Mouse (Mus musculus) urinary bladder, postnatal 36 days (tissue): Measurements from ENCODE around the gene Ppard.
A peak's percentile ranks its signal among the peaks of the same experiment; 100 is the strongest.

Experiments used
- DNase-seq, 2 experiments: peaks; one replicate each; pipeline ENCODE4 v3.0.0; 2022; ENCODE audit warnings: low spot score in 2 of 2, mixed read lengths in 1 of 2

The Ppard gene

DNA sequence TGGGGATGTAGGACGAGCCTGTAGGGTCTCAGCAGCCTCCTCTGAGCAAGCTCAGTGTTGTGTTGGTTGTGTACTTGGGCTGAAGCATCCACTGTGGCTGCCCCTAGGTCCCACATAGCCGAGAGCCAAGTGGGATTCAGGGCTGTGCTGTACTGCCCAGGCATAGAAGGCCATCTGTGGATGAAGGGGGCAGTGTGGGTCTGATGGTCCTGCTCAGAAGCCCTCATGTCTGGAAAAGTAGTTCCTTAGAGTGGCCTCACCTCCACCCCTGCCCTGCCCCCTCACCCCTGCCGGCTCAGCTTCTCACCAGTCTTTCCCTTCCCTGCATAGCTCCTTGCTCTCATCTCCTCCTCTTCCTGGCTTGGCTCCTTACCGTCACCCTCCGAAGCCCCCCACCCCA, 23.2 kb downstream of the Ppard start:
- no peak for DNase-seq

DNA sequence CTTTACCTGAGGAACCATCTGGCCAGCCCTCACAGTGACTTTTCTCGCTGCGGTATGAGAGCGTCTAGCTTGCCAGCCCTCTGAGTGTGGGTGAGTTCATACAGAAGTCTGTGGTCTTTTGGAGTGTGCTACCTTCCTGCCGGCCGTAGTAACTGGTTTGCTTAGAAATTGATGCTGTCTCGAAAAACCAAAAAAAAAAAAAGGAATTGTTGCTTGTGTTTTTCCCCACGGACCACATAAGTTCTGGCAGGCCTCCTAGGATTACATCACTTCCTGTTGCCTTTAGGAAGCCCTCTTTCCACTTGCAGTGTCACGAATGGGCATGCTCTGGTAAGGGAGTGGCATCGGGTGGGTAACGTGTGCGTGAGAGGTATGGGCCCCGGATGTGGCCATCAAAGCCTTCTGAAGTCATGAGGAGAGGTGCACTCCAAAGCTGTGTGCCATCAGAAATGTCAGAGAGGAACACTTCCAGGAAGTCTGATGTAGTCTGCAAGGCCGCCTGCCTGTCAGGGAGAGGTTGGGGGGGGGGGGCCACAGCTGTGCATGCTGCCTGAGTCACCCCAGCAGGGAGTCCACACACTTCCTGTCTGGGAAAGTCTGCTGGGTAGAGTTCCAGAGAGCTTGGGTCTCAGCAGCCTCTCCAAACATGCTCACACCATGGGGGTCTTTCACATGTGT, 24.3 kb downstream of the Ppard start:
- peak; percentile 52 to 61 for DNase-seq

GRCm38 (mm10) chr17:28258325-28258724, 25.8 kb downstream of the Ppard start:
- no peak for DNase-seq

- DNase-seq = no peak
Measured at GRCm38 (mm10) chr17:28259890-28260542, 27.5 kb downstream of the Ppard start.

GRCm38 (mm10) chr17:28260543-28260909, 28.0 kb downstream of the Ppard start:
- DNase-seq = no peak

DNA sequence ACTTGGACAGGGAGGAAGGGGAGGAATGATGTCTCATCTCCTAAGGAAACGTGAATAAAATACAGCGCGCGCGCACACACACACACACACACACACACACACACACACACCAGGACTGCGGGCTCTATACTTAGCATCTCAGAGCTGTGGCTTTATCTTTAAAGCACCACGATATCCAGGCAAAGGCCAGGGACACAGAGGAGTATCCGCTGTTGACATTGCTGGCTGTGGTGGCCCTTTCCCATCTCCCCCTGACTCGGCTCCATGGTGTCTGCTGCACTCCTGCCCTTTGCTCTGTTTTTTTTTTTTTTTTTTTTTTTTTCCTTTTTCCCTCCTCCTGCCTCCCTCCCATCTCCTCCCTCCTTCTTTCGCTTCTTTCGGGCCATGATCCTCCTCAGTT, 29.3 kb downstream of the Ppard start:
- no peak for DNase-seq

- DNase-seq = no peak
Measured at GRCm38 (mm10) chr17:28263181-28263894, 30.8 kb downstream of the Ppard start.

- DNase-seq = no peak
Measured at GRCm38 (mm10) chr17:28267251-28267650, 34.8 kb downstream of the Ppard start.

GRCm38 (mm10) chr17:28270165-28270564, 37.7 kb downstream of the Ppard start:
- DNase-seq = no peak

DNA sequence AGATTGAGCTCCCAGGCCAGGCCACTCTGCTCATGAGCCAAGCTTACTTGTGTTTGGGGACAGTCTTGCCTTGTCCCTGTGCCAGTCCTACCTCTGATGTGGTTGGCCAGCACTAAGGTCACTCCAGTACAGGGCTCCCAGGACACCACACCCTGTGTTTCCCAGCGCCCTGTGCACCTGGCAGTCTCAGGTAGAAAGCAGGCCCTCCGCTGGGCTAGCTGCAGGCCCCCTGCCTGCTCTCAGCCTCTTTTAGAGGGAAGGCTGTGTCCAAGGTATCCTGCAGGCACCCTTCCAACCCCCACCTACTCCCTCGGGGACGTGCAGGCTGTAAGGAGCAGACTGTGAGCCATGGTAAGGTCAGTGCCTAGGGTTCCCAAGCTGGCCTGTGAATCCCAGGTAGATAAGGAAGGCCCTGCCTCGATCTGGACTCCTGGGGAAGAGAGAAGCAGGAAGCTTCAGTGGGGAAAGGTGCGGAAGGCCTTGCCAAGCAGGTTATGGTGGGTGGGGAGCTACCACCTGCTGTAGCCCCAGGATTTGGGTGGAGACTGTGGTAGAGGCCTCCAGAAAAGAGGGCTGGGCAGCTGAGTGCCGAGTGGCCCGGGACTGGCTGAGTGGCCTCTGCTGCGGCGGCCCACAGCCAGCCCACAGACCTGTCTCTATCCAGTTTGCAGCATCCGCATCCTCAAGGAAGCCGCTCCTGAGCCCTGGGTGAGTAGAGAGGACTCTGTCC, 39.2 kb downstream of the Ppard start:
- peak; percentile 41 to 48 for DNase-seq

DNA sequence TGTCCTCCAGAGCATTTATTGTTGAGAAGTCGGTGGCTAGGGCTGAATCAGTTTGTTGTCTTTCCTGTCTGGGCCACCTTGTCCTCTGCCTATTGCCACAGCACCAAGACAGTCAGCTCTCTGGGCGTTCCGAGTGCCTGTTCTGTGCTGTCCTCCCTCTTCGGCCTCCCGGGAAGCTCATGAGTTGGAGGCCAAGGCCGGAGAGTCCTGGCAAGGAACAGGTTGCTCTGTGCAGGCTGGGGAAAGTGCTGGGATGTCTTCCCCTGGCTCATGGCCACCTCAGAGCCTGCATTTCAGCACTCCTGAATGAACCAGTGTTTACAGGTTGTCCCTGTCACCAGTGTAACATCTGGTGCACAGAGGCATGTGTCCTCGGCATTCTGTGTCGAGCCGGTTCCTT, 39.8 kb downstream of the Ppard start:
- no peak for DNase-seq

GRCm38 (mm10) chr17:28272837-28273236, 40.3 kb downstream of the Ppard start:
- DNase-seq = no peak

DNA sequence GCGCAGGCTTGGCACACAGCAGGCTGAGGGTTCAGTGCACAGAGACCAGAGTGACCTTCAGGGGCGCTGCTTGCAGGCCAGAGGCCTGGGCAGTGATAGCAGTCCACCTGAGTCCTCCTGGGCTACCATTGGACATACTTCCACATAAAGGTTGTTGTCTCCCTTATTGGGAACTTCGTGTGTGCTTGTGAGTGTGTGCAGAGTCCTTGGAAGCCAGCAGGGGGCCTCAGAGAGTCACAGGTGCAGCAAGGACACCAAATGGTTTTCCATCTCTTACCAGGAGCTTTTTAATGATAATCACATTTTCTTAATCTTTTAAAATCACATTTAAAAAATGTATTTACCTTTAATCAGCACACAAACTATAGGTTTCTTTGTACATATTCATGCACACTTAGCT, 42.2 kb downstream of the Ppard start:
- DNase-seq = no peak

DNA sequence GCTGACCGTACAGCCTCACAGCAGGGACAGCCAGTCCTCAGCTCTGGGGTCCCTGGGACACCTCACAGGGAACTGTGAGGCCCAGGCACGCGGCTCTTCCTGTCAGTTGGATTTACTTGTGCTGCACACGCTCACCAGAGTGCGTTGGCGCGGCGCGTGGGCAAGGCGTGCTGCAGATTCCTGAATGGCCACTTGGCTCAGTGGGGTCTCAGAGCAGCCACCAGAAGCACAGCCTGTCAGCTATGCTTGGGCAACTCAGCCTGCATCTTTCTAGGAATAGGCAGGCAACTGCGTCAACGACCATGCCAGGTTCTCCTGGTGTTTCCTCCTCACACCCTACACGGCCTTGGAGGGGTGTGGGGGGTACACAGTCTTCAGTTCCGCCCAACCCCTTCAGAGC, 44.7 kb downstream of the Ppard start:
- DNase-seq = no peak

DNA sequence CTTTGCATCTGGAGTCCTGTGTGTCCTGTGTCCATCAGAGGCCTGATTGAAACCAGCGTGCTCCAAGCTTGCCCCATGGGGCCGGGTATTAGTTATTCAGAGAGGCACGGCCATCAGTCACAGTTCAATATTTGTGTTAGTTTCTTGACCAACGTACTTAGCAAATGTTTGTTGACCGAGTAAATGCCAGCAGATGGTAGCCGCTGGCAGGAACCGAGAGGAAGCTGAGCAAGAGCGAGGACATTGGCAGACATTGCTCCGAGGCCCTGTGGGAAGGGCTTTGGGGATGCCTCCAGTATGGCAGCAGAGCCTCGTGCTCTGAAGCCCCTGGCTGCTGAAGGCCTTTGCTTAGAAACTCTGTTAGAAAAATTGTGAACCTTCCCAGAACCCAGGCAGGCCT, 45.2 kb downstream of the Ppard start:
- no peak for DNase-seq

DNA sequence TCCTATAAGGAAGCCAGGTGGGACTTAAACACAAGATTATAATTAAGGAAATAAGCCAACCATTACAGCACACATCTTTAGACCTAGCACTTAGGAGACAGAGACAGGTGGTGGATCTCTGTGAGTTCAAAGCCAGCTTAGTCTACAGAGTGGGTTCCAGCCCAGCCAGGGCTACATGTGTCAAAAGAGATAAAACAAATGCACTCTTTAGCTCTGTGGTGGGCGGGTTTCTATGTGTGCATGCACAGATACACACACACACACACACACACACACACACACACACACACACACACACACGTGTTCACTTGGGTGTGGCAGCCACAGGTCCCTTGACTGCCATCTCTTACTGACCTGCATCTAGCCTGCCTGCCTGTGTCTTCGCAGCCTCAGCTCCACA, 45.7 kb downstream of the Ppard start:
- no peak for DNase-seq

- no peak for DNase-seq
Measured at GRCm38 (mm10) chr17:28279236-28279635, 46.7 kb downstream of the Ppard start.

DNA sequence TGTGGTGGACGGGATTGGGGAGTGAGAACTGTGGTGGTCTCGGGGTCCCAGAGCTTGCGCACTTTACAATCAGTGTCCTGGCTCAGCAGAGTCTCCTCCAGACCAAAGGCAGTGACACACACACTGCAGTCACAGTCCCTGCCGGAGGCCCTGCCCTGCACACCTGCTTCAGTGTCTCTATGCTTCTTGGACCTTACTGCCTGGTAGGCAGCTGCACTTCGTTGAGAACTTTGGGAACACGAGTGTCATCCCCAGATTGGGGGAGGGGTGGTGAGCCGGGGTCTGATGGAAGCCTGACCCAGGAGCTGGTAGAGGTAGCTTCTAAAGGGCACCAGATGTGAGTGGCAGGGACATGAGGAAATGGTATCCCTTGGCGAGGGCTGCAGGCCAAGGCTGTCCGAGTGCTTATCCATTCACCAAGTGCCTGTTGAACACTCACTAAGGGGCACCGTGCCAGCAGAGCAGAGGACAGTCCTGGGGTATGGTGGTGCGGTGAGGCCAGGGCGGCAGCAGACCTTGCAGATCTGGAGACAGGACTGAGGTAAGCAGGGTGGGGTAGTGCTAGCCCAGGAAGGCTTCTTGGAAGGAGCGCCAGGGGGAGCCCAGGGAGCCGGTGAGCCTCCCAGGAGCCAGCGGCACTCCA, 47.4 kb downstream of the Ppard start:
- no peak for DNase-seq

DNA sequence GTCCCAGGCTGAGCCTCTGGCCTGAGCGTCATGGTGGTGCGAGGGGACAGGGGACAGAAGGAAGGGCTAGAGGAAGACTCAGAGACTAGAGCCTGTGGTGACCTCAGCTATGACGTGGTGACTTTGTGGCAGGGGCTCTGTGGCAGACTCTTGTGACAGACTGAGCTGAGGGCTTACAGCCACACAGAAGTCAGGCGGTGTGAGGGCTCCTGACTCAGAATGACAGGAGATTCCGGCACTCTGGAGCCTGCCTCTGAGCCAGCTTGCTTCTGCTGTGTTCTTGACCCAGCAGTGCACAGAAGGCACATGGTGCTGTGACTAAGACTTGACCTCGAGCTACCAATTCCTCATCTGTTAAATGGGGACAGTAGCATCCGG, 47.9 kb downstream of the Ppard start:
- no peak for DNase-seq

DNA sequence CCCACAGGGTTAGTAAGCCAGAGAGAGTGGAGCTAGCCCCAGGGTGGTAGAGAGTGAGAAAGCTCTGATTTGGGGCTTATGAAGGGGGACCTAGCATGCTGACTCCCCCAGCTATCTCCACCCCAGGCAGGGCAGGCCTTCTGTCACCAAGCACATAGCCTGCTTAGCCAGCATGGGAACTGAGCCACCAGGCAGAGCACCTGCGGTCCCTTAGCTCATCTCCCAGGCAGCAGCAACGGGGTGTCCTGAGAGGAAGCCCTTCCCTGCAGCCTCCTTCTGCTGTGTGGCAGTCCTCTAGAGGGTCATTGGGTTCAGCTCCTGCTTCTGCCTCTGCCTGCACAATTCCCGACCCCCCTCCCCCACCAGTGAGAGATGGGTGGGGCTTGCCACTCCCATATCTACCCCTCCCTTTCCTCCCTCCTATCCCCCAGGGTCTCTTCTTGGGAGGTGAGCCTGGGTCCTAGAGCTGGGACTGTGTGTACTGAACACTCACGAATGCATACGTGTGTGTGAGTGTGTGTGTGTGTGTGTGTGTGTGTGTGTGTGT, 48.4 kb downstream of the Ppard start:
- DNase-seq = no peak

DNA sequence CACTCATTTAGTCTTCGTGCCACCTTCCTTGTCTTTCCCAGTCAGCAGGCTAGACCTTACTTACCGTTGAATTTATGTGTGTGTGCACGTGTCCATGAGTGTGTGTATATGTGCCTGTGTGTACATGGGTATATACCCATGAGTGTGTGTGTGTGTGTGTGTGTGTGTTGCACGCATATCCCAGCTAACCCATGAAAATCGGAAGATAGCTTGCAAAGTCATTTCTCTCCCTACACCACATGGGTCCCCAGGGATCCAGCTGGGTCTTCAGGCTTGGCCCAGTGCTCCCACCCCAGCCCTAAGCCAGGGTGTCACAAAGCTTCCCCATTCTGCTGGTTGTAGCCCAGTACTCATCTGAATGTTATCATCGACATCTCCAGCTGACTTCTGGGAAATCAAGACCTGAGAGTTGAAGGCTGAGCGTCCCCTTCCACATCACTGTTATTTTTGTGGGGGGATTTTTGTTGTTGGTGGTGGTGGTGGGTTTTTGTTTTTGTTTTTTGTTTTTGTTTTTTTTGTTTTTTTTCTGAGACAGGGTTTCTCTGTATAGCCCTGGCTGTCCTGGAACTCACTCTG, 49.5 kb downstream of the Ppard start:
- DNase-seq = no peak
